Mouse (Mus musculus) testis, adult 2 months (tissue): ENCODE measurements around the gene BC052040.

ENCODE experiments used
- CTCF ChIP-seq: fragments of 200-500 bp; IDR thresholded peaks from 2 replicates; pipeline ENCODE4 v1.5.1; 2012; ENCODE audit warnings: low read depth, mild to moderate bottlenecking, inconsistent platforms, low read length, moderate library complexity; ENCODE audit not compliant: control insufficient read depth, insufficient read depth, insufficient replicate concordance
- POLR2A ChIP-seq: fragments of 200-500 bp; IDR thresholded peaks from 2 replicates; pipeline ENCODE4 v1.6.1; 2012; ENCODE audit warnings: low read depth, mild to moderate bottlenecking, inconsistent platforms, low read length, moderate library complexity; ENCODE audit not compliant: control insufficient read depth

GRCm38 (mm10) chr2:115597017-115597416, 15.5 kb downstream of the BC052040 start:
- TF ChIP-seq CTCF (no peak), POLR2A (no peak)
